Mouse (Mus musculus): ENCODE measurements around the gene Ccr5. TPM values are rescaled to one million over a fixed set of nuclear protein-coding genes. Genes with fewer than 3 reads are reported as not detected.

The Ccr5 gene
- polyA plus RNA-seq, 1 experiment from 2014 or later = 0.93 TPM

DNA sequence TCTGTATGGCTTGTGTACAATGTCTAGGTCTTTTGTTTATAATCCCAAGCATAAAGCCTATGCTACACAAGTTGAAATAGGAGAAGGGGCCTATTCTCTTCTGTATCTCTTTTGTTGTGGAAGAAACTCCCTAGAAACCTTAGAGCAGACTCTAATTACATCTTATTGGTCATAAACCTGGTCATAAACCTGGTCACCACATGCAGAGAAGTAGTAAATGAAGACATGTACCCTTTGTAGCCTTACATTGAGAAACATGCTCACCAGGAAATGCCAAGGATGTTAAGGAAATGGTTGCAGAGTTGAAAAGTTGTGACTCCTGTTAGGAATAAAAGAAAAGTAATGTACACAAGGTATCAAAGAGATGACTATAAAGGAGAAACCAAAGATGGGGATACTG, 16.1 kb upstream of the Ccr5 start:
- Histone ChIP-seq H3K36me3 (replicated peaks; ENCODE audit: control insufficient read depth, insufficient read depth, low read depth, low read length) (no peaks in the 10 kb centered on the region), H3K27ac (replicated peaks; ENCODE audit: low read depth, low read length) (no peak overlapping the region), H3K4me2 (ENCODE audit: low read depth, low read length) (no peak overlapping the region), H3K9me3 (replicated peaks; ENCODE audit: control insufficient read depth, low read length) (no peaks in the 10 kb centered on the region), H3K27me3 (ENCODE audit: control insufficient read depth, insufficient read depth, low read length) (no peaks in the 10 kb centered on the region), H3K9ac (replicated peaks; ENCODE audit: low read length) (no peak overlapping the region), H3K4me1 (ENCODE audit: control insufficient read depth, insufficient read depth, low read length) (no peaks in the 10 kb centered on the region), H3K4me3 (ENCODE audit: low read depth, low read length) (no peak overlapping the region)
- DNase-seq (ENCODE audit: low spot score) (no peak), ATAC-seq (replicated peaks; ENCODE audit: insufficient number of reproducible peaks, low FRiP score, low TSS enrichment, low read depth) (no peak)

DNA sequence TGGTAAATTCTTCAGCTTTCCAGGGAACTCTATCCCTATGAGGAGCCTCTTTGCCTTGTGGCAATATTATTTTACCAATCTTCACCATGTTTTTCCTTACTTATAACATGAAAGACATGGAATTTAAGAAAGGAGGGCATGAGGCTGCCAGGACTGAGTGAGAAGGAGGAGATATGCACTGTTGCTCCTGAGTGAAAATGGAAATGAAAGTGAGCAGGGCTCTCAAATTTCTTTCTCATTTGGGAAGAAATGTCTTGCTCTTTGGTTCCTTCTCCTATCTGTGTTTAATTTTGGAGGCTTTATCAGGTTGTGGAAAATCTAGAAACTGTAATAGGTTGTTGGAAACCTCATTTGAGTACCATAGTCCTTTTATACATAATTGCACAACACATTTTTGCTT, 14.1 kb upstream of the Ccr5 start:
- no peak for DNase-seq (ENCODE audit: low spot score)
- Histone ChIP-seq H3K4me3 (ENCODE audit: low read depth, low read length) (no peak overlapping the region), H3K9me3 (replicated peaks; ENCODE audit: control insufficient read depth, low read length) (no peaks in the 10 kb centered on the region), H3K9ac (replicated peaks; ENCODE audit: low read length) (no peak overlapping the region), H3K4me2 (ENCODE audit: low read depth, low read length) (no peak overlapping the region), H3K36me3 (replicated peaks; ENCODE audit: control insufficient read depth, insufficient read depth, low read depth, low read length) (no peaks in the 10 kb centered on the region), H3K27ac (replicated peaks; ENCODE audit: low read depth, low read length) (no peak overlapping the region), H3K4me1 (ENCODE audit: control insufficient read depth, insufficient read depth, low read length) (no peaks in the 10 kb centered on the region), H3K27me3 (ENCODE audit: control insufficient read depth, insufficient read depth, low read length) (no peaks in the 10 kb centered on the region)
- no peak for ATAC-seq (replicated peaks; ENCODE audit: insufficient number of reproducible peaks, low FRiP score, low TSS enrichment, low read depth)

DNA sequence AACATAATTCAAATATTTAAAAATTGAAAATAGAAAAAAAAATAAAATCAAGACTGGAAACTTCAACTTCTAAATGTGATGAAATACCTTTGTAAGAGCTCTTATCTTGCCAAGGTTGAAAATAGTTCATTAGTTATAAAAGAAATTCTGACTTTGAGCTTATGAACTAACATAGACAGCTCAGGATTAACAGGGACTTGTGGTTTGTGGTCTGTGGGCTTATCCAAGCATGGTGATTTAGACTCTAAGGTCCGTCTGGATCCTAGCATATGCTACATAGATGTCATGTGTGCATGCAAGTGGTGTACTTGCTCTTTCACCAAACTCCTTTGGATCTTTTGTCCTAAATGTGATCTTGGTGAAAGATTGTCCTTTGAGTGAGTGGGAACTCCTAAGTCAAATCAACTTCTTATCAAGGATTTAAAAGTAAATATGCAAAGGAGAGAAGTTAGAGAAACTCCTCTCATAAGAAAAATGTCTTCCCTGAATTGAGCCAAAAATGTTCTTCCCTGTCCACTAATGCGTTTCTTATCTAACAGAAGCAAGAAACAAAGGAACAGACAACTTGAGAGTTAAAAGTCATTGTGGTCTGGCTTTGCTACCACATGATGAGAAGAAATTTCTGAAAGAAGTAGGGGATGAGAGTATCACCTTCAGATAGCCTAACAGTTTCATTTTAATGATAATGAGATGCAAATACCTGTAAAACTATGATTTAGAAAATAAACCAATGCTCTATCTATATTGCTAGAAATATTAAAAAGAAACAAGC, 12.8 kb upstream of the Ccr5 start:
- H3K27me3 ChIP-seq (ENCODE audit: control insufficient read depth, insufficient read depth, low read length) = no peaks in the 10 kb centered on the region
- H3K27ac ChIP-seq (replicated peaks; ENCODE audit: low read depth, low read length) = no peak overlapping the region
- H3K4me2 ChIP-seq (ENCODE audit: low read depth, low read length) = no peak overlapping the region
- no peaks in the 10 kb centered on the region for H3K9me3 ChIP-seq (replicated peaks; ENCODE audit: control insufficient read depth, low read length)
- DNase-seq (ENCODE audit: low spot score) (no peak), ATAC-seq (replicated peaks; ENCODE audit: insufficient number of reproducible peaks, low FRiP score, low TSS enrichment, low read depth) (no peak)
- WGBS = 79% methylated on average over 2 of the region's 2 CpGs
- no peak overlapping the region for H3K9ac ChIP-seq (replicated peaks; ENCODE audit: low read length)
- H3K36me3 ChIP-seq (replicated peaks; ENCODE audit: control insufficient read depth, insufficient read depth, low read depth, low read length) = no peaks in the 10 kb centered on the region
- H3K4me1 ChIP-seq (ENCODE audit: control insufficient read depth, insufficient read depth, low read length) = no peaks in the 10 kb centered on the region
- H3K4me3 ChIP-seq (ENCODE audit: low read depth, low read length) = no peak overlapping the region

DNA sequence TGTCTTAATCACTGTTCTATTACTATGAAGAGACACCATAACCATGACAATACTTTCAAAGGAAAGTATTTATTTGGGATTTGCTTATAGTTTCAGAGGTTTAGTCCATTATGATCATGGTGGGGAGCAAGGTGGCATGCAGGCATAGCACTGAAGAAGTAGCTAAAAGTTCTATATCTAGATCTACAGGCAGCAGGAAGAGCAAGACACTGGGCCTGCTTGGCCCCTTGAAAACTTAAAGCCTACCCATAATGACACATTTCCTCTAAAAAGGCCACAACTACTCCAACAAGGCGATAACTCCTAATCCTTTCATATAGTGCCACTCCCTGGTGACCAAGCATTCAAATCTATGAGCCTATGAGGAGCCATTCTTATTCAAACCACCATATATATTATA, 9.3 kb upstream of the Ccr5 start:
- Histone ChIP-seq H3K9ac (replicated peaks; ENCODE audit: low read length) (no peak overlapping the region), H3K4me1 (ENCODE audit: control insufficient read depth, insufficient read depth, low read length) (no peaks in the 10 kb centered on the region), H3K4me3 (ENCODE audit: low read depth, low read length) (no peak overlapping the region), H3K27ac (replicated peaks; ENCODE audit: low read depth, low read length) (no peak overlapping the region), H3K9me3 (replicated peaks; ENCODE audit: control insufficient read depth, low read length) (no peaks in the 10 kb centered on the region), H3K4me2 (ENCODE audit: low read depth, low read length) (no peak overlapping the region), H3K27me3 (ENCODE audit: control insufficient read depth, insufficient read depth, low read length) (no peaks in the 10 kb centered on the region), H3K36me3 (replicated peaks; ENCODE audit: control insufficient read depth, insufficient read depth, low read depth, low read length) (no peaks in the 10 kb centered on the region)
- no peak for ATAC-seq (replicated peaks; ENCODE audit: insufficient number of reproducible peaks, low FRiP score, low TSS enrichment, low read depth)
- DNase-seq (ENCODE audit: low spot score) = no peak
- 78% methylated on average over 1 of the region's 1 CpGs for WGBS

DNA sequence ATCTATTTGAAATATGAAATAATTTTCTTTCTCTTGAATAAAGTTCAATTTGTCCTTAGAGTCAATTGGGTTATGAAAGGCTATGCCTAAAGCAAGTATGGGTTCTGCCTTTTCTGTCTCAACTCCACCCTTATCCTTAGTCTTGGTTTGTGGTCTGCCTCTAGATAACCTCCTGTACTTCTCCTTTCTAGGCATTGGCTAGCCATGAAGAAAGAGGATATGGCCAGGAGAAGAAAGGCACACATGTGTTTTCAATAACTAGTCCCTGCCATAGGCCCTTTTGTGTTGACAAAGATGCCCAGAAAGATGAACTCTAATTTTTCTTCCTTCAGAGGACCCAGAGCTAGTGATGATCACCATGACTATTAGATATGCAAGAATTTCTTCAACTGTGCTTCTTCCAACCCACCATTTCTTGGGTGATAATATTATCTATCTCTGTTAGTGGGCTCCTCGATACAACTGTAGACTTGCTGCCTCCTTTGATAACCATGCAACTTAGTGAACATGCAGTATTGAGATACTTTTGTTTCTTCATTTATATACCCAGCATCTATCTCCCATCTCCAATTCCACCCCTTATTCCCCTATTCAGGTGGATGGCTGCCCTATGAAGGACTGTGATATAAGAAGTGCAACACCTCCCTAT, 8.6 kb upstream of the Ccr5 start:
- no peaks in the 10 kb centered on the region for H3K4me1 ChIP-seq (ENCODE audit: control insufficient read depth, insufficient read depth, low read length)
- DNase-seq (ENCODE audit: low spot score) (no peak), ATAC-seq (replicated peaks; ENCODE audit: insufficient number of reproducible peaks, low FRiP score, low TSS enrichment, low read depth) (no peak)
- H3K36me3 ChIP-seq (replicated peaks; ENCODE audit: control insufficient read depth, insufficient read depth, low read depth, low read length) = no peaks in the 10 kb centered on the region
- no peak overlapping the region for H3K4me2 ChIP-seq (ENCODE audit: low read depth, low read length)
- H3K9ac ChIP-seq (replicated peaks; ENCODE audit: low read length) = no peak overlapping the region
- H3K9me3 ChIP-seq (replicated peaks; ENCODE audit: control insufficient read depth, low read length) = no peaks in the 10 kb centered on the region
- H3K27ac ChIP-seq (replicated peaks; ENCODE audit: low read depth, low read length) = no peak overlapping the region
- 97% methylated on average over 1 of the region's 1 CpGs for WGBS
- H3K27me3 ChIP-seq (ENCODE audit: control insufficient read depth, insufficient read depth, low read length) = no peaks in the 10 kb centered on the region
- H3K4me3 ChIP-seq (ENCODE audit: low read depth, low read length) = no peak overlapping the region

DNA sequence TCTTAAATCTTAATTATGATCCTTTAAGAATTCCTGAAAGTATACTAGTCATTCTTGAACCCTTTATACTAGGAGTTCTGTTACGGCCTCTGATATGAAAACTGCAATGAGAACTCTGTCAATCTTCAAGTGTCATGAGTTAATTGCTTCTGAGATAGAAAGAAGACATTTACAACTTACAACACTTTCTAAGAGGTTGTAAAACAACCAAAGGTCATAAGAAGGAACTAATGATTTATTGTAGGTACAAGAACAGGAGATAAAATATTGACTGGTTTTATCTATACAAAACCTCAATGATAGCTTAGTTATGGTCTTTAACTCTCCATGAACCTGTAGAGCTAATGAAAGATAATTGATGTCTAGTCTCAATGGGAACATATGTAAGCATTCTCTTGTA, 7.6 kb upstream of the Ccr5 start:
- H3K27me3 ChIP-seq (ENCODE audit: control insufficient read depth, insufficient read depth, low read length) = no peaks in the 10 kb centered on the region
- ATAC-seq (replicated peaks; ENCODE audit: insufficient number of reproducible peaks, low FRiP score, low TSS enrichment, low read depth) (no peak), DNase-seq (ENCODE audit: low spot score) (no peak)
- H3K36me3 ChIP-seq (replicated peaks; ENCODE audit: control insufficient read depth, insufficient read depth, low read depth, low read length) = no peaks in the 10 kb centered on the region
- H3K9ac ChIP-seq (replicated peaks; ENCODE audit: low read length) = no peak overlapping the region
- H3K9me3 ChIP-seq (replicated peaks; ENCODE audit: control insufficient read depth, low read length) = no peaks in the 10 kb centered on the region
- H3K4me2 ChIP-seq (ENCODE audit: low read depth, low read length) = no peak overlapping the region
- H3K4me1 ChIP-seq (ENCODE audit: control insufficient read depth, insufficient read depth, low read length) = no peaks in the 10 kb centered on the region
- no peak overlapping the region for H3K27ac ChIP-seq (replicated peaks; ENCODE audit: low read depth, low read length)
- no peak overlapping the region for H3K4me3 ChIP-seq (ENCODE audit: low read depth, low read length)
- 100% methylated on average over 1 of the region's 1 CpGs for WGBS

DNA sequence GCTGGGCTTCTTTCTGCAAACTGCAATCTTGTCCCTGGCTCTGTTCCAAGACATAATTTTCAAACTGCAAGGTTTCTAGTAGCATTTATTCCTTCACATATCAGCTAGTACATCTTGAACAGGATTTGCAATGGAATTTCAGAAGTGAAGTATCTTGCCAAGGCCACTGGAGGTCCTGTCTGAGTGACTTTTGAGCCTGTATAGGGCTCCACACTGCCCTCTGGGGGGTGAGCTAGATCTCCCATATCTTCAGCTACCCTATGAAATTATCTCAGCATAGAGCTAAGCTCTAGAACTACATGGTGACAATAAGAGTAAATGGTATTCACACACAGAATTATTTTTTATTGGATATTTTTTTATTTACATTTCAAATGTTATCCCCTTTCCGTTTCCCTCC, 2.9 kb upstream of the Ccr5 start:
- 96% methylated on average over 1 of the region's 1 CpGs for WGBS
- H3K4me1 ChIP-seq (ENCODE audit: control insufficient read depth, insufficient read depth, low read length) = no peaks in the 10 kb centered on the region
- H3K27me3 ChIP-seq (ENCODE audit: control insufficient read depth, insufficient read depth, low read length) = no peaks in the 10 kb centered on the region
- H3K36me3 ChIP-seq (replicated peaks; ENCODE audit: control insufficient read depth, insufficient read depth, low read depth, low read length) = no peaks in the 10 kb centered on the region
- no peak overlapping the region for H3K4me3 ChIP-seq (ENCODE audit: low read depth, low read length)
- no peak overlapping the region for H3K27ac ChIP-seq (replicated peaks; ENCODE audit: low read depth, low read length)
- DNase-seq (ENCODE audit: low spot score) (no peak), ATAC-seq (replicated peaks; ENCODE audit: insufficient number of reproducible peaks, low FRiP score, low TSS enrichment, low read depth) (no peak)
- H3K9ac ChIP-seq (replicated peaks; ENCODE audit: low read length) = no peak overlapping the region
- no peak overlapping the region for H3K4me2 ChIP-seq (ENCODE audit: low read depth, low read length)
- H3K9me3 ChIP-seq (replicated peaks; ENCODE audit: control insufficient read depth, low read length) = no peaks in the 10 kb centered on the region

DNA sequence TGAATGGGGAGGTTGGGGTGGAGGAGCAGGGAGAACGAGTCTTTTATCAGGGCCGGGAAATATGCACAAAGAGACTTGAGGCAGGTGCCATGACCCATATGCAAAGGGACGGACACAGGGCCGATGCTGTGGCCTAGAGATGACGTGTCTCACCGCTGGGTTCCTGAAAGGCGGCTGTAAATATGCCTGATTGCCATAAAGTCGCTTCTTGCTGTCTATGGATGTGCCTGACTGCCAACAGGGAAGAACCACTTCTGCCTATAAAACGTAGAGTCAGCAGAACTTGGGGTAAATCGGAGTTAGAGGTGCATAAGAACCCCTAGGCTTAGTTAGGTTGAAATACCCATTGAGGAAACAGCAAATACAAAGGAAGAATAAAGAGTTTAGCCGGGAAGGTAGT, 4.2 kb downstream of the Ccr5 start:
- no peaks in the 10 kb centered on the region for H3K9me3 ChIP-seq (replicated peaks; ENCODE audit: control insufficient read depth, low read length)
- no peaks in the 10 kb centered on the region for H3K27me3 ChIP-seq (ENCODE audit: control insufficient read depth, insufficient read depth, low read length)
- H3K4me2 ChIP-seq (ENCODE audit: low read depth, low read length) = no peak overlapping the region
- ATAC-seq (replicated peaks; ENCODE audit: insufficient number of reproducible peaks, low FRiP score, low TSS enrichment, low read depth) = no peak
- no peak overlapping the region for H3K4me3 ChIP-seq (ENCODE audit: low read depth, low read length)
- no peak overlapping the region for H3K9ac ChIP-seq (replicated peaks; ENCODE audit: low read length)
- no peak for DNase-seq (ENCODE audit: low spot score)
- 88% methylated on average over 11 of the region's 11 CpGs for WGBS
- no peaks in the 10 kb centered on the region for H3K4me1 ChIP-seq (ENCODE audit: control insufficient read depth, insufficient read depth, low read length)
- no peaks in the 10 kb centered on the region for H3K36me3 ChIP-seq (replicated peaks; ENCODE audit: control insufficient read depth, insufficient read depth, low read depth, low read length)
- no peak overlapping the region for H3K27ac ChIP-seq (replicated peaks; ENCODE audit: low read depth, low read length)

All from embryonic facial prominence, embryonic 11.5 days (tissue).